Mouse (Mus musculus) thymus, postnatal 36 days (tissue): ENCODE results near the gene 4931414P19Rik.

Experiments
- DNase-seq, 2 experiments: peaks; one replicate each; pipeline ENCODE4 v3.0.0; 2022; ENCODE audit warnings: mixed read lengths in 2 of 2

The 4931414P19Rik gene

GRCm38 (mm10) chr14:54579638-54580037, 26.2 kb downstream of the 4931414P19Rik start:
- DNase-seq = no peak

DNA sequence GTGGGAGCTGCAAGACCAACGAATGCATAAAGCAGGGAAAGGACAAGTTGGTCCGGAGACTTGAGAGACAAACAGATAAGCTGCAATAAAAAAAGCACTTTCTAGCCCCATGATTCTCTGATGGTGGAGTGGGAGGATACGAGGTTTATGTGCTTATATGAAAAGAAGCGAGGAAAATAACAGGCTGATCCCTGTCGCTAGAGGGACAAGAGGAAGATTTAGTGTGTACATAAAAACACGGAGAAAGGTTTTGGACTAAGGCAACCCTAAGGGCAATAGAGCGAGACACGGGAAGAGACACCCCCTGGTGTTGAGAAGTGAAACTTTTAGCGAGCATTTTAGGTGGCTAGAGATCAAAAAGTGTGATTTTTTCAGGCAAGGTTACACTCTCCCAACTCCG, 27.7 kb downstream of the 4931414P19Rik start:
- DNase-seq = peak; percentile 39 to 45

DNA sequence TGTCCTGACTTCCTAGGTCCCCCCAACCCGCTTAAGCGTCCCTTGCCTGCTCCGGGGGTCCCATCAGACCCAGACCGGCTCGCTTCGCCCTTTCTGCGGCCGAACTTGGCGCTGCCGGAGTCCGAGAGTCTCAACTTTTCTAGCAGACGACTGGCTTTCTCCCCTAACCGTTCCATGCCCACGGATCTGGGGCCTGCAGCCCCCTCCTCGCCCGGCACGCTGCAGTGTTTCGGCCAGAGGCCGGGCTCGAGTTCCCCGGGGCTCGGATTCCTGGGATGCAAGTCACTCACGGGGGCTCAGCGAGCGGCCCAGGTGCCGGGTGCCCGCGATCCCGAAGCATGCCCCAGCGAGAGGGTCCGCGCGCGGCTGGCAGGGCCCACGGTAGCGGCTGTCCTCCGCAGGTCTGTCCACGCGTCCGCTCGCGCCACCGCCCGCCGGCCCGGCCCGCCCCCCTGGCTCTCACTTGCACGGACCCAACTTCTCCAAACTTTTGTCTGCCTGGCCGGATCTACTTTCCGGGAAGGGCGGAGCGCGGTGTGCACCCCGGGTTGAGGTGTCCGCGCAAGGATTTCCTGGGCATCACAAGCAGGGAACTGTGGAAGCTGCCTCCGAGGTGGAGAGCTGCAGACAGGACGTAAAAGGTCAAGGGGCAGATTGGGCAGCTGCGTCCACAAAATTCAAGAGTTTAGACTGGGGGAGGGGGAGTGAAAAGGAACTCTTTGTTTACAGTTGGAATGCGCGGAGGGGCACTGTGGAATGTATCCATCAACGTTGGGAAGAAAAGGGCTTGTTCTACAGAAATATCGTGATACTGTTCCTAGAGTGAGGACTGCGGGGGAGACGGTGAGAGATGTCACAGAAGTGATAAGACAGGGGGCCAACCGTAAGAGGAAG, 28.5 kb downstream of the 4931414P19Rik start, which contains the start of gene Ajuba:
Gene Ajuba, minus strand, starts transcription at position 470 of the 894 bp plus-strand sequence.
- peak; percentile 39 to 58 for DNase-seq

DNA sequence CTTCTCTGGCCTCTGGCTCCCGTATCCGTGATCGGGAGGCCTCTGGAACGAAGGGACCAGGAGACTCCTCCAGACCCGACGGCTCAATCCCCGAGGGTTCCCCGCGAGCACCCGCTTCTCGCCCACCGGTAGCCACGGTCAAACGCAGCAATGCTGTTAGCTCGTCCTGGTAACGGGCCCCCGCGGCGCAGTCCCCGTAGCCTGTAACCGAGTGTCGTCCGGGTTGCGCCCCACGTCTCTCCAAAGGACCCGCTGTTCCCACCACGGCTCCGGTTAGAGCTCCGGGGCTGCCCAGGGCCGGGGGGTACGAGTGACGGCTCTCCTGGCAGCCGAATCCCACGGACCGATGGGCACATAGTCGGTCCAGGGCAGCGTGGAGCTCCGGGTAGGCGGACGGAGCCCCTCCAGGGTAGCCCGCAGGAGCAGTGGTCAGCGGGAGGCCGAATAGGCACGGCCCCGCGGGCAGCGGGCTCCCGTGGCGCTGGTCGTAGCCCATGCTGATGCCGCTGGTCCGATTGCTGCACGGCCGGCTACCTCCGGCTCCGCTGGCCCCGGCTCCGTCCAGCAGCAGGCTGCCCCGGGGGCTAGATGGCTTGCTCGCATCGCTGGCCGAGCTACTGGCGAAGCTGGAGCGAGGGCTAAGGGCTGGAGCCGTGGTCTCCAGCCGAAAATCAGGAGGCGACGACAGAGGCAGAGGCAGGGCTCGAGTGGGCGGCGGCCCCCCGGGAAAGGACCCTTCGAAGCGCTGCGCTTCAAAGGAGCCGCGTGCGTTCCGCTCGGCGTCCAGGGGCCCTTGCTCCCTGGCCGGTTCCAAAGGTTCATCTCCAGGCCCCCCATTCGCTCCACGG, 29.3 kb downstream of the 4931414P19Rik start:
- DNase-seq = peak in 1 of 2 experiments; percentile 22

DNA sequence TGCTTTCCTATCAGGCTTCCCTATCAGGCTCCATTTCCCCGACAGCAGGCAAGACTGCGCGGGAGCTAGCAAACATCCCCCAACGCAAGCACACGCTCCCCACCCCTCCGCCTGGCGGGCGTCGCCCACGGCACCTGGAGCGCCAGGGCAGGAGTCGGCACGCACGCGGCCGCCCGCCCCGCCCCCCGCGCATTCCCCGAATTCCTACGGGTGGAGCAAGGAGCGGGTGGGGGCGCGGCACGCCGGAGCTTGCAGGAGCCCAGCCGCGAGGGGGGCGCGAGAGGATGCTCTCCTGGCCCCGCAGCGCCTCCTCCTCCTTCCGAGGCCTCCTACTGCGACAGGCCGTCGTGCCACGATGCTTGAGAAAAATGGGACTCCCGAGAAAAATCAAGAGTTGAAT, 30.2 kb downstream of the 4931414P19Rik start:
- peak; percentile 15 to 41 for DNase-seq

DNA sequence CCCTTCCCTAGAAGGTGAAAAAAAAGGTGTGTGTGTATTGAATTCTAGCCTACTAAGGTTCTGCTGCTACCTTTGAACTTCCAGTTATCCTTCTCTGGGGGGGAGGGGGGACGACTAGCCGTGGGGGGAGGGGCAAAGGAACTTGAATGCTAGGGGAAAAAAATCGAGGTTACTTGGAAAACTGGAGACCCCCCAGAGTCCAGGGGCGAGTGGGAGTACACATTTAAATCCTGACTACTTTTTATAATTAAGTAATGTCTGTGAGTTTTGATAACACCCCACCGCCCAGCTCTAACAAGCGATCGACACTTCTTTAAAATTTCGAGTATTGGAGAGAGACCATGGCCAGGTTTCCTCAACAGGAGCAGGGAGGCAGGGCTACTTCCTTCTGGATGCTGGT, 30.8 kb downstream of the 4931414P19Rik start:
- no peak for DNase-seq

DNA sequence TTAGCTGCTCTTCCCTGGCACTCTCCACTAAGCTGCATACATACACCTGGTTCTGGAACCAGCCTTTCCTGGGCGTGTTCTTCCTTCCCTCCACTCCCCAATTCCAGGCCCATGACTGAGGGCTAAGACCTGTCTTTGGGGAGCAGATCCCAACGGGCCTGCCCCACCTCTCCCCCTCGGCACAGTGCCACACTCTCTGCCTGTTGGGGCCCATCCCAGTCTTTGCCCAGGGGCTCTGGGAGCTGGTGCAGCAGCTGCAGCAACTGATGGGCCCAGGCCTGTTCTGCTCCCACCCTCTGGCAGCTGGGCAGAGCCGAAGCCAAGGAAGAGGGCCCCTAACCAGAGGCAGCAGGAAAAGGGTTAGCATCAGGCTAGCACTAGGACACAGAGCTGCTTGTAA, 31.5 kb downstream of the 4931414P19Rik start:
- no peak for DNase-seq

- no peak for DNase-seq
Measured at GRCm38 (mm10) chr14:54572790-54573736, 32.7 kb downstream of the 4931414P19Rik start.

- DNase-seq = no peak
Measured at GRCm38 (mm10) chr14:54572122-54572521, 33.7 kb downstream of the 4931414P19Rik start.

DNA sequence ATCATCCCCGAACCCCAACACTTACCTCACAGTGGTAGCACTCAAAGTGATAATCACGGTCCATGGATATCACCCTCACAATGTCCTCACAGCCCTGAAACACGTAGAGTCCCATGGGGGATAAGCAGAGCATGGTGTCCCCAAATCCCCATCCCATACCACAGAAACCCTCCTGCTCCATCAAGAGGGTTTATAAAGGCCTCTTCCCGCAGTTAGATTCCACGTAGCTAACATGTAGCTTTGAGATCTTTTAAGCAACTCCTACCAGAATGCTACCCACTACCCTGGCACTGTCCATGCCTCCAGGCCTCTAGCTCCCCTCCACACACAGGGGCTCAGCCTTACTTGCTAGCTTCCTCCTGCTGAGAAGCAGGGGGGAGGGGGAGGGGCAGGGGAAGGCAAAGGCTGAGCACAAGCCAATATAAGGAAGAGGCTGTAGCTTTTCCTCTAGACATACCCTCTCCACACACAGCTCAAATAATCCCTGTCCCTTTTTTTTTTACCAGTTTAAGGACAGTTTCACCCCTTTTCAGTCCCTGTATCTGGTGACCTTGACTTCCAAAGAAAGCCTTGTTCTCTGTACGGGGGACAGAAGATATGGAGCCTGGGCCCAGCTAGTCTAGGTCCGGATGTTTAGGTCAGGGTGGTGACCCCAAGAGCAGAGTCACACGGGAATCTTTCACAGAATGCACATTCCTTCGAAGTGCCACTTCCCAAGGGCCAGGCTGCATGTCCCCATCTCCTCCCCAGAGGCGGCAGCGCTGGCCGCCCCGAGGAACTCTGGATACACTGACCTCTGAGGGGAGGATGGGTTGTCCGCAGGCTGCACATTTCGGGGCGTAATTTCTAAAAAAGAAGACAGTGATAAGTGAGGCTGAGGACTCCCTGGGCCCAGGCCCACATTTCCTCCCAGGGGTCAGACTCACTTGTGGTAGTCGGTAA, 36.1 kb downstream of the 4931414P19Rik start:
- DNase-seq = no peak

- peak; percentile 49 to 57 for DNase-seq
Measured at GRCm38 (mm10) chr14:54568694-54569414, 36.9 kb downstream of the 4931414P19Rik start.

GRCm38 (mm10) chr14:54560527-54561242, 45.1 kb downstream of the 4931414P19Rik start:
- DNase-seq = no peak

DNA sequence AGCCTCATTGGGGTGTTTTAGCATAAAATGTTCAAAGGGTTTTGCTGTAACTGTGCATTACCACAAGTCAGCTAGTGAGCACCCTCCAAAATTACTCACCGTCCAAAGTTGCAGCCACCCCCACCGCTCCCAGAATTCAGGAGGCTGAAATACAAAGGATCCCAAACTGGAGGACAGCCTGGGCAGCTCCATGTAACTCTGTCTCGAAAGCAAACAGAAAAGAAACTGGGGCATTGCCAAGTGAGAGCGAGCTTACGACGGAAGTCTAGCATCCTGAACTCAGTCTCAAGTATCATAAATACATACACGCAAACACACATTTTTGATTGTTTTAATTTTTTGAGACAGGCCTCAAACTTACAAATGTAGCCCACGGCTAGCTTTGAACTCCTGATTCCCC, 48.5 kb downstream of the 4931414P19Rik start:
- no peak for DNase-seq

DNA sequence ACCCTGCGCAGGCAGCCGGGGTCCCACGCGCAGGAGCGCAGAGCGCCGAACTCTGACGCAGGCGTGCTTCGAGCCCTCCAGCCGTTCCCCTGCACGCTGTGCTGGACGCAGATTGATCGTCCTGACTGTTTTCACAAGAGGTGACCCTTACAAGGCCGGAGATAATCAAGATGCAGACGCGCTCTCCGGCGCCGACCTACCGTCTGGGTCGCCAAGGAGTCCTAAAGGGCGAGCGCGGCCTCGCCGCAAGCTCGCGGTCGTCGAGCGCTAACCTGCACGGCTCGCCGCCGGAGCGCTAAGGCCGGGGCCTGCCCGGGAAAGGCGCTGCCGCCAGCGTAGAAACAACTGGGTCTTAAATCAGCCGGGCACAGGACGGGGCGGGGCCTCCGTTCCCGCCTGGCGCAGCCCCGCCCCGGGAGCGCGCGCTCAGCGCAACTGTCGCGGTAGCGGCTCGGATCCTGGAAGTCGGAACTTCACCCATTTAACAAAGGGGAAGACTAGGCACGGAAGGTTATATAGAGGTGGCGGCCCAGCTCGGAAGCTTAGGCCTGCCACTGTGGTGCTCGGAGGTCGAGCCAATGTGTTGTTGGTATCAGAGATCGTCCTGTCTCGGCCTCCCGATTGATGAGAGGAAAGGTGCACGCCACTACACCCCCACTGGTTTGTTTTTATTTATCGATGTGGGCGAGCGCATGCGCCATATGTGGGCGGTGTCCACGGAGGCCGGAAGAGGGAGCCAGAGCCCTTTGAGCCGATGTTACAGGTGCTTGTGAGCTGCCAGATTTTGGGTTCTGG, 51.6 kb downstream of the 4931414P19Rik start, which contains the start of gene Haus4:
Gene Haus4, minus strand, starts transcription at position 642 of the 795 bp plus-strand sequence.
- peak; percentile 82 to 86 for DNase-seq

DNA sequence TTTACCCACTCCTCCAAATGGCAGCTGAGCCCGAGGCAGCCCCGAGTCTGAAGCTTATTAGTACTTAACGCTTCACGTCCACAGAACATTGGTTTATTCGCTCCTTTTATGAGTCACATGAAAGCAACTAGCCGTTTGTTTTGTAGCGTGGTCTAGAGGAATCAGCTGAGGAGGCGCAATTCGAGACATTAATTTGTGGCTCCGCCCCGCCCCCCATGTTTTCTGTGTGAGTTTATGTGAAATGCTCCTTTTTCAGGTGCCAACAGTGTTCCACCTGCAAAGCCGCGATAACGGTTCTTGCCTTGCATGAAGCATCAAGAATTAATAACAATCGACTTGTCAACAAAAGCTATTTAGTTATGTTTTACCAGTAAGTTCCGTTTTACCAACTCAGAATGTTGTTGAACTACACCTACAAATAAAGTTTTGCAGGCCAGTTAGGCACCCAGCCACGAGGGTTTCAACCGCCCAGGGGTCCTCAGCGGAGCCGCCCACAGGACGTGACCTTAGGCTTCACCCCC, 52.3 kb downstream of the 4931414P19Rik start:
- peak; percentile 16 to 26 for DNase-seq

GRCm38 (mm10) chr14:54544703-54545102, 61.1 kb downstream of the 4931414P19Rik start:
- no peak for DNase-seq

- DNase-seq = no peak
Measured at GRCm38 (mm10) chr14:54540771-54541170, 65.0 kb downstream of the 4931414P19Rik start.

- DNase-seq = no peak
Measured at GRCm38 (mm10) chr14:54538580-54538979, 67.2 kb downstream of the 4931414P19Rik start.
